Mouse (Mus musculus) embryo, embryonic 10 days (tissue): ENCODE data around the gene Ebf1.

Experiments used
- DNase-seq: peaks from one replicate; pipeline ENCODE4 v3.0.0-alpha.2; 2015; ENCODE audit warnings: low spot score

Gene Ebf1

DNA sequence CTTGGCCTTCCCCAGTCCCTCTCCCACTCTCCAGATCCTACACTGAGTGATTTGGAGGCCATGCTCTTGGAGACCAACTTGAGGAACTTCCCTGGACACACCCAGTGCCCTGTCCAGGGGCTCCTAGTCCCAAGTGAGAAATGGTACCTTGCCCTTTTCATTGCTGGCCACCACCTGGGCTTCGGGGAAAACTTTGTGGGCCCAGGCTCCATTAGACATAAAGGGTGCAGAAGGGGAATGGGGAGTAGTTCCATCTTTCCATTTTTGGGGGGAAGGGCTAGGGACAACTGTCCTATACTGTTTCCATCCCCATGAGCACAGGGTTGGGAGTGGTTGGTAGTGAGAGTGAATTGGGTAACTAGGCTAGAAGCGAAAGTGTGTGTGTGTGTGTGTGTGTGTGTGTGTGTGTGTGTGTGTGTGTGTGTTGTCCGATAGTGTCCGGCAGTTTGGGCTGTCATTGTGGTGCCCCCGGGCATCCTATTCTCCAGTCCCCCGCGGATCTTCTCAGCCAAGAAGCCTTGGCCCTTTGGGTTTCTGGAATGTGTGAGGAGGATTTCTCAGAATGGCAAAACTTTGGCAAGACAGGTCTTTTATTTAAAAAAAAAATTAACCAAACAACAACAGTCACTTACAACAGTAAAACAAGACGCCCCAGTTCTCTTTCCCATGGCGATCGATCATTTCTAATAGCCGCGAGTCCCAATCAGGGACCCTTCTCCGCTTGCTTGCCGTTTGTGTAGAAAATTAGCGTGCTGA lies 2.2 kb downstream of the Ebf1 start:
- no peak for DNase-seq

DNA sequence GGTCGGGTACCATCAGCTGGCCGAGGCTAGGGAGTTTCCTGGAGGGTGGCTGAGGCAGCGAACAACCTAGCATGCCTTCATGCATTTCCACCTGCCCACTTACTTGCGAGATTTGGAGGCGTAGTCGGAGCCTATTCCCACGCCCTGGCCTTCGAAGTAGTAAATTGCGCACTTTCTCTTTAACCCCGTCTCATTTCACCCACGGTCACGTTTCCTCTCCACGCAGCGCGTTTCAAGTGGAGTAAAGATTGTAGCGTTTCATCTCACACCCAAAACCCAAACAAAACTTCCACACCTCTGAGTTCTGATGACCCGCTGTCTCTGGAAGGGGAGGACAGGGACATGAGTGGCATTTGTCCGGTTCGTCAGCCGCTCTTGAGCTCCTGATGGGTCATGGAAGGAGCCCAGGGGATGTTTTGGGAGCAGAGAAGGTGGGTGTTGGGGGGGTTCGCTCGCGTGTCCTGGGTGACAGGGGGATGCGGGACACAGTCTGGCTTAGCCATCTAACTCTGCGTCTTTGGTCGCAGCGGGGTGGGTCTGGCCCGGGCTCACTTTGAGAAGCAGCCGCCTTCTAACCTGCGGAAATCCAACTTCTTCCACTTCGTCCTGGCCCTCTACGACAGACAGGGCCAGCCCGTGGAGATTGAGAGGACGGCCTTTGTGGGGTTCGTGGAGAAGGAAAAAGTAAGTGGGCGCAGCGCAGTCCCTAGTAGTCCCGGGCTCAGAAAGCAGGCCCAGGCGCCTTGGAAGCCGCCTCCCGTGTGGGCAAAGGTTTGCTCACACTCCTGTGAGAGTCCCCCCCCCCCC lies 3.0 kb downstream of the Ebf1 start:
- DNase-seq = peak; percentile 43

DNA sequence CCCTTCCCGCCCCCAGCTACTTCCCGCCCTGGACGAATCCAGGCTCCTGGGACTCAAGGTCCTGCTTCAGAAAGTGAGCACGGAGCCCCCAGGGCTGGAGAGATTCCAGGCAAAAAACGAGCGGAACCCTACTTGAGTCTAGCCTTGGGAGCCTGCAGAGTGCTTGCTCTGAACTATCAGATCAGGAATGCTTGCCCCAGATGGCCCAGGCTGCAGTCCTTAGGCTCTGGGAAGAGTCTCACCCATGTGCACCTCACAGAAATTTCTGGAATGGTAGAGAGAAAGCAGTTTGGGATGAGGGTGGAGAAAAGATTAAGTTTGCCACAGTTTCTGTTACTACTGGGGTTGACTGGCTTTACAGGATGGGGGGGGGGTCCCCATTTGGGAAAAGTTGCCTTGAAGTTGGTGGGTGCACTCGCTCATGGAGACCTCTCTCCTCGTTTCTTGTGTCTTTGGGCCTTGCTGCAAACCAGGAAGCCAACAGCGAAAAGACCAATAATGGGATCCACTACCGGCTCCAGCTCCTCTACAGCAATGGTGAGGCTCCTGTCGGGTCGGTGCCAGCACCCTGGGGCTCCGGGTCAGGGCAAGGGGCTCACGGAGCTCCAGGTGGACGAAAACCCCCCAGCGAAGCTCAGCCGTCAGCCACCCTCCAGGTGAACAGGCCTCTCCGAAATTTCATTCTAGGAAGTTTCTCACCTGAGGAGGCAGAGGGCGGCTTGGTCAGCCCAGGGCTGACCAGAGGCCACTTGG lies 3.8 kb downstream of the Ebf1 start:
- DNase-seq = peak; percentile 43

DNA sequence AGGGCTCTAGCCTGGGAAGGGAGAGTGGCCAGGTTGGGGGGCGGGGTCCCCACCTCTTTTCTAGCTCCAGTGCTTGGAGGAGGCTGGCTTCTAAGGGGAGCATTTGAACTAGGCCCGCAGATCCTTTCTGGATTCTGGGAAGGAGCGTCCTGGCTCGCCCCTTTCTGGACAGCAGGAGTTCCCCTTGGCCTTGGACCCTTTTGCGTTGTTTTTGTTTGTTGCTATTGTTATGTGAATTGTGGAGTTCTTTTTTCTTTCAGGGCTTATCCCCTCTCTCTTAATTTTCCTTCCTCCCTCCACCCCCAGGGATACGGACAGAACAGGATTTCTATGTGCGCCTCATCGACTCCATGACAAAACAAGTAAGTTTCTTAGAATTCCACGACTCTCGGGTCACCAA lies 4.5 kb downstream of the Ebf1 start:
- no peak for DNase-seq

DNA sequence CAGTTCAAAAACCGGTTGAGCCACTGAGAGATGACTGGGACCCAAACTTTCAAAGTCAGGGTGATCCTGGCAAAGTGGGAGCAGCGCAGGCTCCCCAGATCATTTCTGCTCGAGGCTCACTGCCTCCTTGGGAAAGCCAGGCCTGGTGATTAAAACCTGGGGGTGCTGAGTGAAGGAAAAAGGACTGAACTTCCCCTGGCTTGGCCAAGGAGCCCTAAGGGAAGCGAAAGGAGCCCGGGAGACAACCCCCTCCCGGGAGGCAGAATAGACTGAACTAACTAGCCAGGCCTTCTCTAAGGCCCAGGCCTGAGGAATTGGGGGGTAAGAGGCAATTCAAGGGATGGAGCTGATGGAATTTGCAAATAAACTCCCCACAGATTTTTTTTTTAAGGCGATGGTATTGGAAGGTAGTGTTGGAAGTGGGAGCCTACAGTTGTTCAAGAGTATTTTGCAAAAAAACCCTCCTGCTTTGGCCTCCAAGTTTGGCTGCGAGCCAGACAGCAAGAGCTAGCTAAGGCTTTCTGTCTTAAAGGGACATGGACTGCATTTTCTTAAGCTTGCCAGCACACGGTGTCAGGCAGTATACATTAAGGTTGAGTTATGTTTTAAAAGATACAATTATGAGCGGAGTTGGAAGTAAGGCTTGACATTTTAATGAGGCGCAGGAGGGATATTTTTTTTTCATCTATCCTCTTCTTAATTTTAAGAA lies 5.1 kb downstream of the Ebf1 start:
- DNase-seq = peak; percentile 51

DNA sequence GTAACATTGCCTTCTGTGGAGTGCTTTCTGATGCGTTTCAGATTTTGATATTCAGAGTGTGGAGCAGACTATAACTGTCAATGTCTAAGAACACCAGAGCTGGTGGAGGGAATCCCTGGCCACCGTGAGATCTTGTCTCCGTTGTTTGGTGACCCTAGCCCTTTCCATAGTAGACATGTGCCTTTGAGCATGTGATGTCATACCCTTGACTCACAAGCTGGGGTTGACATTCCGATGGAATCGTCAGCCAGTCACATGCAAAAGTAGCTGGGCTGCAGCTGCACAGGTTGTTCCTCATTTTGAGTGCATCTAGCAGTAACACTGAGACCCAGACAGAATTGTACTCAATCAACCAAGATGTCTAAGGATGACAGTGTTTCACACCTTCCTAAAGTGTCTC lies 7.4 kb downstream of the Ebf1 start:
- no peak for DNase-seq

DNA sequence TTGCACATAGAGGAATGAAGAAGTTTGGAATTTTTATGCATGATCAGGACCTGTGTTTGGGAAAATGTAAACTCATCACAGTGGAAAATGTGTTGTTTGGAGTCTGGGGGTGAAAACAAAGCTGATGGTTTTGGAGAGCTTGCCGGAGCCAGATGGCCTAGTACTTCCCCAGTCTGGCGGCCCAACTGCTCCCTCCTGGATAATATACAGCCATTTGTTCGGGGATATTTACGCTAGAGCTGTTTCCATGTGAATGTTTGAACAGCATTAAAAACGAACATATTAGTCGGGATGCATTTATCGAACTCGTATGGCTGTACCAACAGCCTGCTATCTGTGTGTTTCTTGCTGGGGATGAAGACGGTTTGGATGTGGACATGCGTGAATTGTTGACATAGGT lies 8.9 kb downstream of the Ebf1 start:
- no peak for DNase-seq

DNA sequence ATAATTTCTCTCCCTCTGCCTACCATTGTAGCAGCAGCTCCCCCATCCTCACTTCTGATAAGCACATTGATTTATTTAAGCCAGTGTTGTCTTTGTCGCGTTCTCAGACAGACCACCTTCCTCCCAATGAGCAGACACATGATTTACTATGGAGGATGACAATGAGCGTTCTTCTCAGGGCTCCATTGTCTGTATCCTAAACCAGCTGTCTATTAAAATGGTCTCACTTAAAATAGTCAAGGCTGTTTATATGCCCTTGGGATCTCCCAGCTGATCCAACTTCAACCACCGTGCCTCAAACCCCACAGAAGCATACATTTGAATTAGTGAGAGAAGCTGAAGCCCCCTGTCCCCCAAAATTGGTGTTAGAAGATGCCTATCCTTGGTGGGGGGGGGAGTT lies 11.3 kb downstream of the Ebf1 start:
- DNase-seq = no peak

DNA sequence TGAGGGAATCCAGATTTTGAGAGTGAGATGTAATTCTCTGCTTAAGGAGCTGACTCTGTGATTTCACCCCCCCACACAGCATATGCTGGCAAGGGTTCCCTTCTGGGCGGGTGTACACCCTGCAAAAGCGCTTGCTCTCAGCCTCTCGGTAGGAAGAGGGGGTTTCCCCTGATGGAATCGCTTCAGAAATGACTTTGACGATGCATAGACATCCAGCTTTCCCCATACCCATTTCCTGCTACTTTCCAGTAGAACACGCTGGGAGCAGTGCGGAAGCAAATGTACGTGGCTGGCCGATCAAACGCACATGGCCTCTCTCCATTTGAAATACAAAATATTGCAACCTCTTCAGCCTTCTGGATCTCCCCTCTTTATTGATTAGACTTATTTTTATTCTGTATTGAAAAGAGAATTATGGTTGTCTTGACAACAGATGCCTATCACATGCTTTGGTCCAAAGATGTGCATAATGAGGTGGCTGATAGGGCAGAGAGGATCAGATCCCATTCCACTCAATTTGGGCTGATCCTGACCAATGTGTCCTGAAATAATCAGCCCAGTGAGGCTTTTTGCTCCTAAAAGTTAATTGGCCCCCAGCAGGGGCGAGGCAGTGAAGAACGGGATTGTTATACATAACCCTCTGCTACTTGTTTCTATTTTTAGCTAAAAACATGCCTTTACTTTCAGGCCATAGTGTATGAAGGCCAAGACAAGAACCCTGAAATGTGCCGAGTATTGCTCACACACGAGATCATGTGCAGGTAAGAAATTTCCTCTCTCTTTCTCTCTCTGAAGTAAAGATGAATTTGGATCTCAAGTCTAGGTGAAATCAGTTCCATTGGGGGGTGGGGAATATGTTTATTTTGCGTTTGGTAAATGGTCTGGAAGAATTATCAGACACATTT lies 15.2 kb downstream of the Ebf1 start:
- no peak for DNase-seq

DNA sequence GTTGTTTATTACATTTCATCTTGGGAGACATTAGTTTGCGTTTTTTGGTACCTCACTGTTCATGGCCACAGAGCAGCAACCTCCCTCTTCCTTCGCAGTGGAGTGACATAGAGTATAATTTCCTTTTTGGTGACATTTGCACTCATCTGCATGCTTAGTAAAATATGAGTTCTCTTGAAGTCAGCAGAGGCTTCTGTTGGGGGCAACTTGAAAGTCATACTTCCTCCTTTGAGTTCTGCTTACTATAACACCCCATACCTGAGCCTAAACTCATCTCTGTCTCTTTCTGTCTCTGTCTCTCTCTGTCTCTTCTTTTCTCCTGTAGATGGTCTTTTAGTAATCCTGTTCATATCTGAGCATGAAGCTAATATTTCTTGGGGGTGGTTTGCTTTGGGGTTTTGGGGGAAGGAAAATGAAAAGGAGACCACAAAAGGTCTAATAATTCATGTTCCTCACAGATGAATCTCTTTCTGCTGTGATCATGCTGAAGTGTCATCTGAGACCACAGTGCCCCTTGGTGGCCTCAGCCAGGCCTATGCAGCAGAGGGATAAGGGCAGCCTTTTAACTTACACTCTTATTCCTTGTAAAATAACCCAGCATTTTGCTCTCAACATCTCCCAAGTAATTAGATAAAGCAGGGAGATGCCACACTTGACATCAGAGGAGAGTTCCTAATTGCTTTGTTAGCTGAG lies 16.0 kb downstream of the Ebf1 start:
- no peak for DNase-seq

DNA sequence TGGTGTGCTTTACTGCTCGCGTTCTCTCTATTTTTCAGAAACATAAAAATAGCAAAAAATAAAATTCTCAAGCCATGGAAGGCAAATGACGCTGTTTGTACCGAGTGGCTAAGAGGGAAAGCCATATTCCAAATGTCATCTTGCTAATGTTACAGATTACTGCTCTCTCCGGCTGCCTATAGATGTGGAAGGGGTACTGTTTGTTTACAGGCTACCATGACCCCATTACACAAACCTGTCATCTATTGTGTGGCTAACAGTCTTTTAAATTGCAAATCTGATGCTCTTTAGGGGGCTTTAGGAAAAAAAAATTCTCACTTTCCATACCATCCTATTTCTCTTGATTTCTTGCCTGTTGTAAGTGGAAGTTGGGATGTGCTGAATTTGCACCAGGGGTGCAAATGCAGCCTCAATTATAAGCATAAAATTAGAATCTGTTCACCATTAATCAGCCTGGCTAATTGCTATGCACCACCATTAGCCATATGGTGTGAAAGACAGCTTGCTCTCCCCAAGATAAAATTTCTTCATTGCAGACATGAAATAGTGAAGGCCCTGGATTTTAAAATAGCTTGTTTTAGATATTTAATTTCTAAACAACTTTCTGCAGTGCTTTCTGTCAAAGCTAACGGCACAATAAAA lies 17.6 kb downstream of the Ebf1 start:
- no peak for DNase-seq

DNA sequence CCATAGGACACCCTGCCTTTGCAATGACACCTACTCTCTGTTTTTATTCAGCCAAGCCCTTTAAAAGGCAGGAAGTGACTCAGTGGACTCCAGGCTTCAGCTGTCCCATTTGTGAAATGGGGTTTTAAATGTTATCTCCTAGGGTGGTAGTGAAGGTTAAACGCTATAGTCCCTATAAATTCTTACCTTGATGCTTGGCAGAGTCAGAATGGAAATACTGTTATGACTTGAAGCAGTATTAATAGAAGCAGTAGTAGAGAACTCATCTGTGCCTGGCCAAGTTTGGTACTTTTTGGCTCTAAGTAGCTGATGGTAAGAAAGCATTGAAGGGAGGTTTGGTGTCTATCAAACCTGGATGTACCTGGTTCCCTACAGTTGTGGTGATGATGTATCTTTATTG lies 19.1 kb downstream of the Ebf1 start:
- DNase-seq = no peak

DNA sequence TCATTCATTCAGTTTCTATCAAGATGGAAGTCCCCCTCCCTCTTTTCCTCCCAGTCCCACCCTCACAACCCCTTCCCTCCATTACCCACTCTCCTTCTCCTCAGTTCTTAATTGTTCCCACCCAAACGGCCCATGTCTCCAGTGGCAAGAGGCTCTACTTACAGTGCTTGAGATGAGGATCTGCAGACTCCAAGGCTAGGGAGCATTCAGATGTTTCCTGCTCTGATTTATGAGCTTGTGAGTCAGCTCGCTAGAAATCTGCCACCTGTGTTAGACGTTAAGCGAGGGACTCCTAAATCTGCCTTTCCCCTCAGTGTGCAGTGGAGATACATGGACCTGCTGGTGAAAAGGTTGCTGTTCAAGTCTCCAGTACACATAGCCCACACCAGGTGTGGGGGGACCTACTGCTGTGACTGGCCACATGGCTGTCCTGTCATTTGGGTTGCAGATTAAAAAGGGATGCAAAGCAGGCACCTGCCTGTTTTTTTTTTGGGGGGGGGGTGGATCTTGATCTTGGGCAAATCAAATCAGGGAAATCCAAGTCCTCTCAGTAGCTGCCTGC lies 21.2 kb downstream of the Ebf1 start:
- DNase-seq = no peak

DNA sequence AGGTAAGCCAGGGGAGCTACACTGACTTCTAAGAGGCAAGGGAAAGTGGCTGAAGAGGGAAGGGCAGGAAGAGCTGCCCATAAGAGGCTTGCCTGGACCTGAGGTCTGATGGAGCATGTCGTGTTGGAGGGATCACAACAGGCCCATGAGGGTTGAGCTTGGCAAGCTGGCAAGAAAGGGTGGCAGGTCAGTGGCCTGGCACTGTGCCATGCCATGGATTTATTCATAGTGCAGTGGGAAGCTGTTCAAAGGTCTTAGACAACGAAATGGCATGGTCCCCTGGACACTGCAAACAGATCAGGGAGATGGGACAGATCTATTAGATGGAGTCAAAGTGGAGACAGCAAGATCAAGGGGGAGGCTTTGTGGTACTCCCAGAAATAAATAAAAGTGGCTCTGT lies 24.4 kb downstream of the Ebf1 start:
- DNase-seq = no peak

DNA sequence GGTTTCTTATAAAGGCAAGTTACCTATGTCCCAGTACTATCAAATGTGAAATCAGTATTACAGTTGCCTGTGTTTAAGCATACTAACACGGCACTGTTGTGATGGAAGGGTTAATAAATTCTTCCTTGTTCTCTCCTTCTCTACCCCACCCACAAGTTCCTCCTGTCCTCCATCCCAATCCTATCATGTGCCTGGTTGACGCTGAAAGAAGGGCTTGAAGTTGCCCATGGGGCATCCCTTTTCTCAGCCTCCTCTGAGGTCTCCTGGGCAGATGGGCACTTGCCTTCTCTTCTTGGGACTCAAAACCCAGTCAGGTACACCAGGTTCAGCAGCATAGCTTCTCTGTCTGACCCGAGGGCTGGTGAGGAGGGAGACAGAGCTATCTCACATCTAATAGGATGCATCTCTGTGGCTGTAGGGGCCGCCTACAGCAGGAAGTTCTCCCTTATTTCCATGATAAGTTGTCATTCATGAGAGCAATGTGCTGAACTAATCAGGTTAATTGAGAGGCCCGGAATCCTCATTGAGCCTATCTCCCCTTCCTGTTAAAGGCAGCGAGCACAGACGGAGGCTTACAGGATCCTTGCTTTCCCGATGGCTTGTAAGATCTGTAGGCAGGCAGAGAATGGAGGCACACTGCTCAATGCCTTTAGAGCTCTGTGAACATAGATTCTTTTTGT lies 37.4 kb downstream of the Ebf1 start:
- no peak for DNase-seq

DNA sequence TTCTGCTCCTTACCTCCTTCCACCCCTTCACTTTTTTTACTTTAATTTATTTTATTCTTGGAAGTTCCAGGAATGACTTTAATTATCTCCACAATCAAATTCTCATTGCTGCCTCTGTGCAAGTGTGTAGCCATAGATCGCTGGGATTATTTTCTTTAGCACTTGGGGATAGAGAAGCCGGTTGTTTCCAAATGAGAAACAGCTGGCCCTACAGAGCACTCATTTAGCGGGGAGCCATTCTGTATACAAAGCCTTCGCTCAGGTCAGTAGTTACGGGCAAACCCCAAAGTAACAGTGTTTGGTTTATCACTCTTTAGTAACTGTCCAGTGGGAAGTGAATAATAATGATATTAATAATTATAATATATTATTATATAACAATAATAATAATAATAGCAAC lies 38.4 kb downstream of the Ebf1 start:
- peak; percentile 61 for DNase-seq

DNA sequence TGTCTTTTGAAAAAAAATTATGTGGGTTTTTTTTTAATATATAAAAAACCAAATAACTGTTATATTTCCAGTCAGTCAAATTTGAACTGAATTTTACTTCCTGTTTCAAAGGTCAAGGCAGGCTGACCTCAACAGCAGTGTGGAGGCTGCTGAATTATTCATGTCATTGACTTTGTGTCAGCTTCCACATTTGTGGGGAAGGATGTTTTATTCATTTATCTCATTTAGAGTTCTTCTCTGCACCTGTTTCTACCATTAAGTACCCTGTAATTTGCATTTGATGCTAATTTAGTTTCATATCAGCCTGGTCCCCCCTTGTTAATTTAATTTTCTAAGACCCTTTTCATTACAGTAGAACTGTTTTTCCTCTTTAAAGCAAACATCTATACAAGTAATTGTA lies 39.8 kb downstream of the Ebf1 start:
- DNase-seq = peak; percentile 71

DNA sequence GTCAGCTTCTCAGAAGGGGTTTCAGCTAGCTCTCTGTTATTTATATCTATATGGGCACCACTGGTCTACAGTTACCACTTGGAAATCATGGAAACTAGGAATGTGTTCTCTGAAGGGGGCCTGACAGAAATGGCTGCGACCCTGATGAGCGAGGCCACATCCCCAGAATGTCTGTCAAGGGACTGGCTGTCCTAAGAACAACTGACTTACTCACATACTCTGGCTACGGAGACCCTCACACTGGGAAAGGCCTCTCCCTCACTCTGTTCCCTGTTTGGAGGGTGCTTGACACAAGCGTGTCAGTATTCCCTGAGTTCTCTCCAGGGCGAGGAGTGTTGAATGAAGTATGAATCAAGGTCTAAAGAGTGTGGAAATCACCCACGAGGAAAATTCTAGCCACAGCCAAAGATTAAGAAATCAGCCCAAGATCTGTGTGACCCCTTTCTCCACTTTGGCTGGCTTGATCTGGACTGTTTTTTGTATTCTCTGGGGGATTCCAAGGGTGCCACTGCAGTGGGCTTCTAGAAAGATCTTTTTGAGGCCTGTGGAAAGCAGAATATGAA lies 40.8 kb downstream of the Ebf1 start:
- peak; percentile 46 for DNase-seq

DNA sequence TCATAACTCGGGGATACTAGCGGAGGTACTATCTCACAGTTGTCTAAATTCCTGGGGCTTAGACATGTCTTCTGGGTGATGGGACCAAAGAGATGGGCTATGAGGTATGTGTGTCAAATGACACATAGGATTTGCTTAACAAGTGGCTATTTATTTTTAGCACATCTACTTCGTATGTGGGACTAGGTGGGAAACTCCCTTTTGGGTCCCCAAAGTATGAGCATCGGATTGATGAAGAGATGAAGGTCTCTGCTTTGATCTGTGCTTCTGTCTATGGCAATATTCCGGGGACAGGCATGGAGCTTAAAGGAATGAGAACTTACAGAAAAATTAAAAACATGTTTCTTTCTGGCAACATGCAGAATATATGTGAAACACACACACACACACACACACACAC lies 44.8 kb downstream of the Ebf1 start:
- DNase-seq = no peak
